Mouse (Mus musculus): ENCODE data around the gene G3bp2. TPM values are rescaled to one million over a fixed set of nuclear protein-coding genes. Genes with fewer than 3 reads are reported as not detected.
"Not testable (repeated sequence)": the region's sequence is repeated elsewhere in the genome, so short reads cannot be mapped to it uniquely, and the experiment has no call there.

The G3bp2 gene
- total RNA-seq (2014; fragmentation: Nextera tagmentation), result 89.7 and 90.9 TPM in 2 replicates
- total RNA-seq (2017), result 126 and 130 TPM in 2 replicates

- peak; percentile 92 for ATAC-seq (replicated peaks; ENCODE audit: poor library complexity, severe bottlenecking)
Measured at GRCm38 (mm10) chr5:92083417-92084038, at the start of gene G3bp2. Gene G3bp2 (minus strand): TSS chr5:92083719.

DNA sequence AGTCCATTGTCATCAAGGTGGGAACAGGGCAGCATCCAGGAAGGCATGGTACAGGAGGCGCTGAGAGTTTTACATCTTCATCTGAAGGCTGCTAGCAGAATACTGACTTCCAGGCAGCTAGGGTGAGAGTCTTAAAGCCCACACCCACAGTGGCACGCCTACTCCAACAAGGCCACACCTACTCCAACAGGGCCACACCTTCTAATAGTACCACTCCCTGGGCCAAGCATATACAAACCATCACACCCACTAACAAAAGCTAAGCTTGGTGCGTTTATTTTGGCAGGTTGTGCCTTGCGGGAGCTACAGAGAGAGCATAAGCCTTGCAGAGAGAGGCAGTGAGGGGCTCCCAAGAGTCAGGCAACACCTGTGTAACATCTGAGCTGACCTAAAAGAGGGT, 49.5 kb upstream of the G3bp2 start:
- ATAC-seq (replicated peaks; ENCODE audit: poor library complexity, severe bottlenecking), result not testable (repeated sequence)

- ATAC-seq (replicated peaks; ENCODE audit: poor library complexity, severe bottlenecking), result no peak
Measured at GRCm38 (mm10) chr5:92132127-92132526, 48.6 kb upstream of the G3bp2 start.

DNA sequence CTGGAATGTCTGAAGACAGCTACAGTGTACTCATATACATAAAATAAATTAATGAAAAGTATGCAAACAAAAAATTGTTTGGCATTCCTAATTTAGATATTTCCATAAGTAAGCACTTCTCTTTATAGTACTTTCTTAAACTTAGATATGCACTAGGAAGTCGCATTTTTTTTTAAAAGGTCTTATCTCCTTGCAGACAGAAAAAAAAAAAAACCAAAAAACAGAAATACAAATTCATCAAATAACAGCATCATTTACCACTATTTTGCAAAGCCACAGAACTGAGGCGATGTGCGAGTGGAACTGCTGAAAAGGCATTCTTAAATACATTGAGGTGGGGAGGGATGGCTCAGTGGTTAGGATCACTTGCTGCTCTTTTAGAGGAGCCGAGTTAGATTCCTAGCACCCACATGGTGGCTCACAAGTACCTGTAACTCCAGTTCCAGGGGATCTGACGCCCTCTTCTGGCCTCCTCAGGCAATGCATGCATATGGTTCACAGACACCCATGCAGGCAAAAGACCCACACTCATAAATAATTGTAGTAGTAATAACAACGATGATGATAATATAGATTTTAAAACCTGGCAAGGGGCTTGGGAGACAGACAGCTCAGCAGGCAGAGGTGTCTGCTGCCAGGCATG, 46.6 kb upstream of the G3bp2 start:
- ATAC-seq (replicated peaks; ENCODE audit: poor library complexity, severe bottlenecking), result no peak

DNA sequence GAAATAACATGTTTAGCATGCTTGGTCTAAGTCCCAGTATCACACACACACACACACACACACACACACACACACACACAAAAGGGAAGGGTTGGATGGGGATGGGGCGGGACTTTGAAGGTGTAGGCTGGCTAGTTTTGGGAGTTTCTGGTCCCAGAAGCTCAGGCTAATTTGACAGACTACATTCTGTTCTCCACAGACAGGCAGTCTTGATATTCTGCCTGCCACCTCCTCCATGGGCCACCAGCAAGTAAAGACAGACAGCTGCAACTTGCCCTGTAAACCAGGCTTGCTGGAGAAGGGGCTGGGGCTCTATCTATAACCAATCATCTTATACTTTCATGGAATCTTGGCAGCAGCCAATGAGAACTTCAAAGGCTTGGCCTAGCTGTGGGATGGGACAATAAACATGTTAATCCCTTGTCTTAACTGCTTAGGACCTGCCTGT, 45.8 kb upstream of the G3bp2 start:
- ATAC-seq (replicated peaks; ENCODE audit: poor library complexity, severe bottlenecking), result no peak

- peak; percentile 98 for ATAC-seq (replicated peaks; ENCODE audit: poor library complexity, severe bottlenecking)
Measured at GRCm38 (mm10) chr5:92128570-92128969, 45.1 kb upstream of the G3bp2 start.

DNA sequence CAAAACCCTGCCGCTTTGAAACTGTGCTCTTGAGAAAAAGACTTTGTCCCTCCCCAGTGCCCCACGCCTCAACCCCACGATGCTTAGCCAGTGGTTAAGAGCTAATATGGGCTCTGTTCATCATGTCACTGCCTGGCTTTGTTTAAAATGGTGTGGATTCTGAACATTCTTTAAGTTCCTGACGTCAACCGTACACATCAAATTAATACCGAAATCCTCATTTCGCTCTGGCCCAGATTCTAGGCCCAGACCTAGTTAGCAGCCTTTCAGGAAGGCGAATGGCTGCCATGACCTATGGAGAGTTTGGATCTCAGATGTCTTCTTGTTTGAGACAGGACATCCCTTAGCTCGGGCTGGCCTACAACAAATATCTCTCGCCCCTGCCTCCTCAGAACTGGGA, 44.2 kb upstream of the G3bp2 start:
- ATAC-seq (replicated peaks; ENCODE audit: poor library complexity, severe bottlenecking), result no peak

DNA sequence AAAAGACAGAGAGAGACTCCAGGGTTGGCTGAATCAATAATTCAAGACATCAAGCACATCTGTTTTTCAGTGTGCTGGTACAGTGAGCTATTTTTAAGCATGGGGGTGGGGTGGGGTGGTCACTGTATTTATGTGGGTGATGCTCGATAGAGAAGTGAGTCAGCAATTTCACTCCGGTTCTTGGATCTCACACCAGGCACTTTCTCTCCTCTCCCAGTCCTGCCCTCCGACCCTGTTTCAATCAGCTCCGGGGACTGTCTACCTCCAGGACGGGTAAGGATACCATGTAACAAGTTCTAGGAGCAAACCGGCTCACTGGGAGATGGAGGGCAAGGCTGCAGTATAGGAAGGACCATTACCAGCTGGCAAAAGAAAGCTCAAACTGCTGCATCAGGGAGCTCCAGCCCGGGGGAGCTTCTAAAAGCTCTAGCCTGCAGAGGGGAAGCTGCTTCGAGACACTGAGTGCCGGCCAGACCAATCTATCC, 43.7 kb upstream of the G3bp2 start:
- ATAC-seq (replicated peaks; ENCODE audit: poor library complexity, severe bottlenecking), result peak; percentile 67

DNA sequence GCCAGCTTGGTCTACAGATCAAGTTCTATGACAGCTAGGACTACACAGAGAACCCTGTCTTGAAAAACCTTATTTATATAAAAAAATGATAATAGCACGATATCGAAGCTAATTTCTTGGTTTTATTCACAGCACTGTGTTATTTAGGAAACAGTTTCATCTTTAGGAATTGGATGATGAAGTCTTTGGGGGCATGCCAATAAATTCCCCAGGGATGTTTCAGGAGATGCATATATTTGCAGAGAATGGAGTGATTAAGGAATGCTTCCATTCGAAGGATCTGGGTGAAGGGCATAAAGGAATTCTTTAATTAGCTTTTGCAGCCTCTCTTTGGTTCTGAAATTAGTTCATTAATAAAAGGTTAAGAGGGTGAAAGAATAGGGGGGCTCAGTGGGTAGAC, 41.9 kb upstream of the G3bp2 start:
- no peak for ATAC-seq (replicated peaks; ENCODE audit: poor library complexity, severe bottlenecking)

DNA sequence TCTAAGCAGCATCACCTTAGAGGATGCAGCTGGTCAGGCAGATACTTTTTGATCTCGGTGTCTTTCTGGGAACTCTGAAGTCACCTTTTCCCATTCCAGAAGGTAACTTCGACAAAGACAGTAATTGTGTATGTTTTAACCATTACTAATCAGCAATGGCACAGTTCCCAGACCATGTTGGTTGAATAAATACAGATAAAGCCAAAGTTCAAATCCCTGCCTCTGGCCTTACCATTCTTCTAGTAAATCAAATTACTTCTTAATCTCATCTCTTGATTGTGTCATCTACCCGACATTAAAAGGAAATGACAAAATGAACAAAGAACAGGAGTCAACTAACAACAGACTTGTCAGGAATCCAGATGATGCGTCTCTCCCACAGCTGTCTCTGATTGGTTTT, 38.1 kb upstream of the G3bp2 start:
- ATAC-seq (replicated peaks; ENCODE audit: poor library complexity, severe bottlenecking), result no peak

DNA sequence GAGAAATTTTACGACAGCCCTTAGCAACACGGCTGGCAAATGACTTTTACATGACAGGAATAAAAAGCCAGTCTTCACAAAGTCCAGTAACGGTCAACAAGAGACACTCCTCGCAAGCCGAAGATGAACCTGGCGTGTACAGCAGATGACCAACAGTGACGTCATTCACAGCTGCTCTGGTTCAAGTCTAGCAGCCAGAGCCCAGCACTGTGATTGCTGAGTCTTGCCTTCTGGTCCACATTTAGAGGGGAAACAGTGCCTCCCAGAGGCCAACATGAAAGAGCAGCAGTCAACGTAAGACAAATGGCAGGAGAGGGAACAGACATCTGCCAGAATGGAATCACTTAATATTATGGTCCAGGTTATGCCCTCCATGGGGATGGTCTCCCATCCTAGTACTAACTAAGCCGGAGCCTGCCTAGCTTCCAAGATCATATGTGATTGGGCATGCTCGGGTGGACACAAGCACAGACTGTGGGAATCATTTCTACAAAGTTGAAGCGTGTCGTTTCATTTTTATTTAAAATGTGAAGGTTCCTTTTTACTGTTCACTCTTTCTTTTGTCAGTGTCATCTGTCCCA, 34.4 kb upstream of the G3bp2 start:
- peak; percentile 99 for ATAC-seq (replicated peaks; ENCODE audit: poor library complexity, severe bottlenecking)

- no peak for ATAC-seq (replicated peaks; ENCODE audit: poor library complexity, severe bottlenecking)
Measured at GRCm38 (mm10) chr5:92114939-92115338, 31.4 kb upstream of the G3bp2 start.

GRCm38 (mm10) chr5:92114223-92114622, 30.7 kb upstream of the G3bp2 start:
- ATAC-seq (replicated peaks; ENCODE audit: poor library complexity, severe bottlenecking), result no peak

DNA sequence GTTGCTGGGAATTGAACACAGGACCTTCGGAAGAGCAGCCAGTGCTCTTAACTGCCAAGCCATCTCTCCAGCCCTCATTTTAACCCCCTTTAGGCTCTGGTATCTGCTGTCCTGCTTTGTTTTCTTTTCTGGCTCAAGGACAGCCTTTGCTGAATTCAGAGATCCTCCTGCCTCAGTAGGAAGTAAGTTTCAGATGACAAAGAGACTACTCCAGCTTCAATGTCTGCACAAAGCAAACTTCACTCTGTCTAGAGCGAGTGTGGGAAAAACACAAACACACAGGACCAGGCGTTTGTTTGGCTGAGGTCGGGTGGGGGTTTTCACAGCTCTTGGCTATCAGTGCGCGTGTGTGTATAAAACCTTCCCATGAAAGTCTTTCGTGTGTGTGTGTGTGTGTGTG, 30.0 kb upstream of the G3bp2 start:
- no peak for ATAC-seq (replicated peaks; ENCODE audit: poor library complexity, severe bottlenecking)

GRCm38 (mm10) chr5:92112585-92112984, 29.1 kb upstream of the G3bp2 start:
- no peak; the same call in 1 of the 2 replicates for ATAC-seq (replicated peaks; ENCODE audit: poor library complexity, severe bottlenecking)

DNA sequence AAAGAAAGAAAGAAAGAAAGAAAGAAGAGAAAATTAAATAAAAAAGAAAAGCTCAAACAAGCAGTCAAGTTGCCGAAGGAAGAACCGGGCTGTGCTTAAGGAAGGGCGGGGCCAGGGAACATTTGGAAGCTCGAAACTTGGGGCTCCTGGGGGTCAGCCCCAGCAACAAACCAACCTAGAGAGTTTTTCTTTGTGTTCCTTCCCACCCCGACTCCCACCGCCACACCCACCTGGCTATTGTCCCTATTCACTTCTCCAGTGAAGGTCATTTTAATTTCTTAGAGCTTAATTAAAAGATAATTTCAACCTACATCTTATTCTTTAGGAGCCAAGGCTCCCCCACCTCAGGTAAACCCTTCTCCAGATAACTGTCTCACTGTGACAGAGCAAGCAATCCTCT, 28.7 kb upstream of the G3bp2 start:
- no peak for ATAC-seq (replicated peaks; ENCODE audit: poor library complexity, severe bottlenecking)

- no peak for ATAC-seq (replicated peaks; ENCODE audit: poor library complexity, severe bottlenecking)
Measured at GRCm38 (mm10) chr5:92110818-92111355, 27.4 kb upstream of the G3bp2 start.

GRCm38 (mm10) chr5:92107282-92107681, 23.8 kb upstream of the G3bp2 start:
- ATAC-seq (replicated peaks; ENCODE audit: poor library complexity, severe bottlenecking), result peak; percentile 76

- peak; percentile 87 for ATAC-seq (replicated peaks; ENCODE audit: poor library complexity, severe bottlenecking)
Measured at GRCm38 (mm10) chr5:92106327-92107125, 23.0 kb upstream of the G3bp2 start.

GRCm38 (mm10) chr5:92103816-92104415, 20.4 kb upstream of the G3bp2 start:
- no peak for ATAC-seq (replicated peaks; ENCODE audit: poor library complexity, severe bottlenecking)
